Mouse (Mus musculus) A20 (cell line): ENCODE results near the gene Fbln5.

Source experiments
- DNase-seq: peaks from one replicate; pipeline ENCODE4 v3.0.0-alpha.2; 2011; ENCODE audit warnings: low read depth, low spot score

Fbln5 gene

DNA sequence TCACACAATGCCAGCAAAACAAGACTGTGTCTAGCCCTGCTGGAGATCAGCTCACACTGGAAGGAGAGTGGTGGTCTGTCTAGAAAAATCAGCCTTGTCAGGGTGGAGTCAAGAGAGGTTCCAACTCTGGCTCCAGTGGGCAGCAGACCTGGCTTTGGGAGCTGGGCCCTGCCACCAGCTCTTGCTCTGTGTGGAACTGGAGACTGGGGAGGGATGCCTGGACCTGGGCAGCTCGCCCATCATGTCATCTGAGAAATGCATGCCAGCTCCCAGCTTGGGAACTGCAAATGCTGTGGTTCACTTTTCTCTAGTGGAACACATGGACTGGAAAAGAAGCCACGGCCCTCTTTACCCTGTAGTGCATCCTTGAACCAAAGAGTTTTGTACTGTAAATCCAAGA lies 8.3 kb downstream of the Fbln5 start:
- no peak for DNase-seq

DNA sequence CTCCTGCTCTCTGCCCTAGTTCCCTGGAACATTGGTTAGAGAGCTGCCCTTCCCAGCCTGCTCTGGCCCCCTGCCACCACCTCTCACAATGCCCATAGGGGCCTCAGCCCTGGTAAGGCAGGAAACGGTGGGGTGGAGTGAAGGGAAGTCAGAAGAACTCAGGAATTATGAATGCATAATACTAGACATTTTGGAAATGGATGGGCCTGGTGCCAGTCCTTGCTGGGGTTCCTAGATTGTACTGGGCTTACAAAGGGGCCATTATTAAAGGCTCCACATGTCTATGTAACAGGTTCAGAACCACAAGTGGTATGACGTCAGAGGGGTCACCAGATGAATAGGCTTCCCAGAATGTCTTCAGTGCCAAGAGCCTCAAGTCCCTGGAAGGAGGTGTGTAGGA lies 11.5 kb downstream of the Fbln5 start:
- DNase-seq = no peak

DNA sequence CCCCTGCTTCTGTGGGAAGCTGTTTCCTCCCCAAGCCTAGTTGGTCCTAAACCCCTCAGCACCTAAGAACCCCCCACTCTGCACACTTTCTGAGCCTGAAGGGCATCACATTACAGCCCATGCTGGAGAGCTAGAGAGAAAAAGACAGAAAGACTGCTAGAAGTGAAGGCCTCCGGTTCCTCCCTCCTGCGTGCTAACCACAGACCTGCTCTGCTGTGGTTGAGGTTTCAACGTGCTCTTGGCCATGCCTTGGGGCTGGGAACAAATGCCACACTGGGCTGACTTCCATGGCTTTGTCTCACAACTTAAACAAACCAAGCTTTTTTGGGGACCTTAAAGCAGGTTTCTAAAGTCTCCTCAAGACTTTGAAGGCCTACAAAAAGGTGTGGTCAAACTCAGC lies 16.4 kb downstream of the Fbln5 start:
- no peak for DNase-seq

DNA sequence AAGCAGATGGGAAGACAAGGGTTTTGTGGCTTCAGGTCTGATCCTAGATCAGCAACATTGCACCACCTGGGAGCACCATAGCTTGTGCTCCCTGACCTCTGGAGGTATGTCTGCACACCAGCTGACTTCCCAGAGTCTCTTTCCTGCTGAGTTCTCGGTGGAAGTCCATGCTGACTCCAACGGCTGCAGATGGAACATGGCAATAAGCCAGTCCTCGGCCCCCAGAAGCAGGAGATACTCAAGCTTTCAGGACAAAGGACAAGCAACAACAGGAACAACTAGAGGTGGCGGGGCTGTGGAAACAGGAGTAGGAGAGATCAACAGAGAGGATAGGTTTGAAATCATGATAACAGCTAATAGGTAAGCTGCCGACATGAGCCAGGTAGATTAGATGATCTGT lies 17.1 kb downstream of the Fbln5 start:
- no peak for DNase-seq

DNA sequence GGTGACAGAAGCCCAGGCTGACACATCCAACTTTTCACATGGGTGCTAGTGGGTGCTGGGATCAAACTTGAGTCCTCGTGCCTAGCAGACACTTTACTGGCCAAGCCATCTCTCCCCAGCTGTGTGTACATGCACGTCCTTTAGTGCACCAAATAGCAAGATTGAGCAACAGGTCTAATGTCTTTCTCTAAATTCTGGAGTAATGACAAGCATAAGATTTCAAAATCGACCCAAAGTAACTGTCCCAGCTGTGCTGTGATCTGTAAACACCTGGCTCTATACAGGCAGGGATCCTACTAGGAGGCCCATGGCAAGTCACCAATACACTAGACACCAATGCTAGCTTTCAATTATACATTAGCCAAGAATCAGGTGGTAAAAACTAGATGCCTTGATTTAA lies 17.8 kb downstream of the Fbln5 start:
- no peak for DNase-seq

DNA sequence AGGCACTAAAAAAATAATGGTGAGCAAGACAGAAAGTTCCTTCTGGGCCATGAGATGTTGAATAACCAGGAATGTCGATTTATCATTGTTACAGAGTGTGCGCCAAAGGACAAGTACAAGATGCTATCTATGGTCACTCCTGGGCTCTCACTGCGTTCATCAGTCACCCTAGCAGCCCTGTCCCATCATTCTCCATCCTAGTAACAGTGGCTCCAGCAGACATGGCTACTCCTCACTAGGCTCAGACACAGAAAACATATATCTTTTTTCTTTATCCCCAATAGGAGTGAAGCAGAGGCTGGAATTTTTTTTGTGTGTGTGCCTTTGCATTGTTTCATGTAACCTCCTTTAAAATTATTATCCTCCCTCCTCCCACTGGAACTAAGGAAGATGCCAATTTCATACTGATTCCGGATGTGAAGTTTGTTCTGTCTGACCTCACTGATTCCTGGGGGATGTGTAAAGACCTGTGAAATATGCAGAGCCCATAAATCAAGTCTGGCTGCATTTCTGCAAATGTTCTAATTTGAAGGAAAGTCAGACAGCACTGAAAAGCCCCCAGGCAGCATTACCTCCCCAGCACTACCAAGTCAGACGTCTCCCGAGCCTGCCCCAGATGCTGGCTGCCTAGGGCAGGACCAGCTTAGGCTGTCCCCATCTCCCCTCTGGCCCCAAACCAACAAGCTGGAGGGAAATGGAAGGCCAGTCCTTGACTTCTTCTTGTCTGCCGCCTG lies 20.5 kb downstream of the Fbln5 start:
- no peak for DNase-seq

DNA sequence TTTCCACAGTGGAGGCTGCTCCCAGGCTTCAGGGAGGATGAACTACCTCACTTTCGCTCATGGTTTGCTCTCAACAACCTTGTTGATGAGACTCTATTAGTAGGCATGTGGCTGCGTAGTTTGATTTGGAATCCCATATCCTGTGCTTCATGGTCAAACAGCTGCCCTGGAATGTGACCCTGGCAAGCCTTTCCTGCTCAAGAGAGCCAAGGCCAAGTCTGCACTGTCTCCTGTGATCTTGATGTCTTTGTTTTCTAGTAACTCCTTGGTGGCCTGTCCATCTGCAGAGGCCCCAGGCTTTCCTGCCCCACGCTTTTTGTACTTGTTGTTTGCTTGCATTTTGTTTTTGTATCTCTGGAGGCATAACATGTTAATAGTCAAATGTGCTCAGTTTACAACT lies 24.4 kb downstream of the Fbln5 start:
- DNase-seq = no peak

DNA sequence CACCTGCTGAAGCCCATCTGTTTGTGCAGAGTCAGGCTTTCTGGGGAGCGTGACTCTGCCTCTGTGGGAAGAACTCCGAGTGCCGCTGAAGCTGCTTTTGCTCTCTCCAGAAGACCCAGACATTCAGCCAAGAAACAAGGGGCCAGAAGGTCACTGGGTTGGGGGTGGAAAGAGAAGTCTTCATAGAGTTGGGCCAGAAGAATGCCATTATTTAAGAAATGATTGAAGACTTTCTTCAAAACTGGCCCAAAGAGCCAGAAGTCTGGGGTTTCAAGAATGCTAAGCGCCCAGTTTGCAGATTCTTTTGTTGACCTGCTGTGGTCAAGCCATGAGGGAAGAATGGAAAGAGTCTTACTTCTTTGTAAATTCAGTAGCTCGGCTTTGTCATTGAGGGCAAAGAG lies 25.6 kb downstream of the Fbln5 start:
- DNase-seq = no peak

DNA sequence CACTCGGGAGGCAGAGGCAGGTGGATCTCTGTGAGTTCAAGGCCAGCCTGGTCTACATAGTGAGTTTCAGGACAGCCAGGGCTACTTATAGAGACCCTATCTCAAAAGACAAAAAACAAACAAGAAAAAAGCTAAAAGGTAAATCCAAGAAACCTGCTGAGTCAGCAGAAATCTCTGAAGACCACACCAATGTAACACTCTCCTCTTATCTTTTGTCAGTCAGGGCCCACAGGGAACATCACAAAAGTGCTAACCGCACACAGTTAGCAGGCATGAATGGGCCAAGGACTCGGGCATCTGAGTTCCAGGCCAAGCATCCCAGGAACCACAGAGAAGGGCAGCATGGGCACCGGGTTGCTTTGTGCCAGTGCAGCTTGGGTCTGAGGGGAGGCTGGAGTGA lies 26.2 kb downstream of the Fbln5 start:
- no peak for DNase-seq

DNA sequence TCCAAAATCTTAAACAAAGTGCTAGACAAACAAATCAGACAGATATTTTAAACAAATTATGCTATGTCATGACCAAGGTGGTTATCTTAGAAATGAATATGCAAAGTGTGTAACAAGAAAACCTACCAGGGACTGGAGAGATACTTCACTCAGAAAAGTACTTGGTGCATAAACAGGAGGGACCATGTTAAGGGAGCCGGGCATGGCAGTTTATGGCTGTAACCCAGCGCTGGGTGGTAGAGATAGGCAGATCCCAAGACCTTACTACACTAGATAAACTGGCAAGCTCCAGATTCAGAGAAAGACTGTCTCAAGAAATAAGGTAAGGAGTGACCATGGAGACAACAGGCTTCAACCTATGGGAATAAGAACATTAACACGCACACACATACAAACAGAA lies 29.1 kb downstream of the Fbln5 start:
- no peak for DNase-seq

DNA sequence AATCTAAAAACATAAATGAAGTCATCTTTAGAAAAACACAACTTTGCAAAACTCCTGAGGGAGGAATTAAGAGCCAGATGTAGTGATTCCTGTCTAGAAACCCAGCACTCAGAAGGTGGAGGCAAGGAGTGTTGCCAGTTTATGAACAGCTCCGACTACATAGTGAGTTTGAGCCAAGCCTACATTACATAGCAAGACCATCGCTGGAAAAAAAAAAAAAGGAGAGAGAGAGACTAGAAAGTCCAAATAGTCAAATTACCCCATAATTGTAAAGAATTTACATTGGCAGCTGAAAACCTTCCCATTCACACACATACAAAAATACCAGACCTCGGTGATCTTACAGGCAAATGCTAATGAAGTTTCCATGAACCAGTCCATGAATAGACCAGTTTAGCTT lies 29.6 kb downstream of the Fbln5 start:
- DNase-seq = no peak

DNA sequence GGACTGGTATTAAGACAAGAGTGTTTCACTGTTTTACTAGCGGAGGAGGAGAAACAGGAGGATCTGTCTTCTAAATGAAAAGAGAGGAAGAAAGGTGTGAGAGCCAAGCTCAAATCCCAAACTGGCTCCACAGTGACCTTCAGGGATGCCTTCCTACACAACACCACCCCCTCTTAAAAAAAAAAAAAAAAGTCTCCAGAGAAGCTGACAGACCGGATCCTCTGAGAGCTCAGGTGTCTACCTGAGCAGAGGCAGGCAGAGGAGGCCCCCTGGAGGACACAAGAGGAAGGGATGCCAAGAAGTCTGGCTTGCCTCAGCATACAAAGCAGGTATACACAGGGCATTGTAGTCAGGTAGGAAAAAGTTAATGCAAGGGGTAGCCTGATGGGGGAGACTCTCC lies 36.1 kb downstream of the Fbln5 start:
- peak; percentile 38 for DNase-seq

DNA sequence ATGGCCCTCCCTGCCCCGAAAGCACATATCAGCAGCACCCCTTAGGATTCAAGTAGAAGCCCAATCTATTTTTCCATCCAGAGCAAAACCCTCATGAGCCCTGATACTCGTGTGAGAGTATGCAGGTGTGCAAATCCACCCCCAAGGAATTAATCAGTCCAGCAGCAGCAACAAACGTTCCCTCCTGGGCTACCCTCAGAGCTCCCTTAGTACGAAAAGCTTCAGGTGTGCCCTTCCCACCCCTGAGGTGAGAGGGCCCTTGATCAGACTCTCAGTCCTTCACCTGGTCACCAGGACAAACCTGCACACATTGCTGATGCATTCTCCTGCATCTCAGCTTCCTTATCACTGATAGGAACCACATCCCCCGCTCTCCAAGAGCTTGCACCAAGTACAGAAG lies 37.9 kb downstream of the Fbln5 start:
- no peak for DNase-seq

DNA sequence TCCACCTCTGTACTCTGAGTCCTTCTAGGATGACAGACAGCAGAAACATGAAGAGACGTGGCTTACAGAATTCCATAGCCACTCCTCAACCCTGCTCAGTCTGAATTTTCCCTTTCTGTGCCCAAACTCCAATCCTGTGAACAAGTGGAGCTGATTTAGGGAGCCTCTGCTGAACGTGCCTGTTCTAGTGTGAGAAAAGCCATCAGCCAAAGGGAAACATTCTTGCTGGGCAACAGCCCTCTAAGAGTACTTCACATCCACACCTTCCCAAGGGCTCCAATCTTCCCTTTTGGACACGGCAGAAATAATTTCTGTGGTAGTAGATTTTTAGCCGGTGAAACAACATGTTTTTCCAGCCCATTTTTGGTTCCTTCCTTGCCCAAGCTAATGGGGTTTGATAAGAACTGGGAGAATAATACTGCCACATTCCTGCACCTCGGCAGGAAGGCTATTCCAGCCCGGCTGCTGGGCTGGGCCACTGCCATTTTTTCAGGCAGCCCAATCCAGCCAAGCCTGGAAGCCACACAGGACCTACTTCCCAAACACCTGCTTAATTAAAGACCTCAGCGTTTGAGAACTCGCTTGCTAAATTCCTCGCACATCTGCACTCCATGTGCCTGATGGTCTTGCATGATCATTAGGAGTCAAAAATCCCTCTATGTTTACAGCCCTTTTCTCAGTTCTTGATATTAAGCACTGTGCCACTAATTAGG lies 41.1 kb downstream of the Fbln5 start:
- DNase-seq = no peak

DNA sequence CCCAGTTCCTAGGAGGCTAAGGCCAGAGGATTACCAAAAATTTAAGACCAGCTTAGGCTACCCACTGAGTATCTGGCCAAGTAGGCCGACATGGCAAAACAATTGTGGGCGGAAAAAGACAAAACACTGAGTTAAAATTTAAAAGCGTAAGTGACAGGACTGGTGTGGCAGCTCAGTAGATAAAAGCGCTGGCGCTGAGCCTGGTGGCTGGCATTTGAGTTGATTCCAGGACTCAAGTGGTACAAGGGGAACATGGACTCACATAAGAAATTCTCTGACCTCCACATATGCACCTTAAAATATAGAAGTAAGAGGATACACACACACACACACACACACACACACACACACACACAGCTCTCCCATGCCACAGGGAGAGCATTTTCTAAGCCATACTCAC lies 42.5 kb downstream of the Fbln5 start:
- no peak for DNase-seq

DNA sequence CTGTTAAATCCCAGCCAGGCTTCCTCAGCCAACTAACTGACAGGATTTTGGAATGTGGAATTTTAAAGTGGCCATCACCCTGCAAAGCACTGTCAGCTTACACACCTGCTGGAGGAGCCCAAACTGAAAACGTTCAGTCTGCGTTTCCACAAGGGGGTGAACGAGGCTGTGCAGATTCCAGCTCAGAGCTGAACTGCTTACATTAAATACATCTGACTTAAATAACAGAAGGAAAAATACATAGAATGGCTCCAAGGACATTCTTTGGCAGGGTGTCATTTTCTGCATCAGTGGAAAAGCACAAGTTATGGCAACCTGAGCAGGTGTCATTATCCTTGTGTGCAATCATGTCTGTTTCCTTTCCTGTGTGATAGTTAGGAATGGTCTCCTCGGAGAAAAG lies 44.7 kb downstream of the Fbln5 start:
- no peak for DNase-seq

DNA sequence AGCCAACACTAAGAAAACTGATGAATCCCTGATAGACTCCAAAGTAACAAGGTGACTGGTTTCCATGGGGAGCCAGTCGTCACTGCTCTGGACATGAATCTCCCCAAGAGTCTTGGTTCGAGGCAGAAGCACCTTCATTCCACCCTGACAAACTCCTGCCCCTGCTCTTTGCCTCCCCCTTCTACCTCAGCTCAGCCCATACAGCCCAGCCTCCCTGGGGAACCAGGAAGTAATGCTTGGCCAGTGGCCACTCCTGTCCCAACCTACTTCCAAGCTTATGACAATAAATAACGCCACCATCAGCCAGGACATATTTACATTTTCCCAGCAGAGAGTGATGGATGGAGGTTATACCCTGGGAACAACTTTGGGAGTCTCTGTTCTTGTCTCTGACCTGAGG lies 45.9 kb downstream of the Fbln5 start:
- DNase-seq = no peak

DNA sequence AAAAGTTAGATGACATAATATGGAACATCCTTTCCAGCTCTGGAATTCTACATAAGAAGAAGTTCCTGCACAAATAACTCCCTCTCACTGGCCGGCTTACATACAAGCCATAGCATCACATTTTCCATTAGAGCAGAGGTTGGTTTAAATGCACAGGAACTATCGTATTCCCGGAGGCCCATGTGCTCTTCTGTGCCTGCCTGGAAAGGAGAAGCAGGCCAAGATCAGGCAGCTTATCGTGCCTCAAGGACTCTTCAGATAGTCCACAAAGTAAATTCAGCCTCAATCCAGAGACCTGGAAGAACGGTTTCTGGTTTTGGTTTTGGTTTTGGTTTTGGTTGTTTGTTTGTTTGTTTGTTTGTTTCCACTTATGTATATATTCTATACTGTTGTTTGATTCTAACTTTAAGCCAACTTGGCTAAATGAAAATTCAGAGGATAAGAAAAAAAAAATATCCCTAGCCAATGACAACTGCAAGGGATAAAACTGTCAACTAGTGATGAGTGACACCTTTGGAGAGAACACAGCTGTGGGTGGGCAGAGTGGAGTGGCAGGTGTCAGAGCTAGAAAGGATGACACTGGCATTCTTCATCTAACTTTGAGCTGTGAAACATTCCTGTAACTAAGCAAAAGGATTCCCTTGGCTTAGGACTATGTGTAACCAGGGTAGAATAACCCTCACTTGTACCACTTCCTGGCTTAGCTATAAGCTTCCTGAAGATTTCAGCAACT lies 48.4 kb downstream of the Fbln5 start:
- no peak for DNase-seq

DNA sequence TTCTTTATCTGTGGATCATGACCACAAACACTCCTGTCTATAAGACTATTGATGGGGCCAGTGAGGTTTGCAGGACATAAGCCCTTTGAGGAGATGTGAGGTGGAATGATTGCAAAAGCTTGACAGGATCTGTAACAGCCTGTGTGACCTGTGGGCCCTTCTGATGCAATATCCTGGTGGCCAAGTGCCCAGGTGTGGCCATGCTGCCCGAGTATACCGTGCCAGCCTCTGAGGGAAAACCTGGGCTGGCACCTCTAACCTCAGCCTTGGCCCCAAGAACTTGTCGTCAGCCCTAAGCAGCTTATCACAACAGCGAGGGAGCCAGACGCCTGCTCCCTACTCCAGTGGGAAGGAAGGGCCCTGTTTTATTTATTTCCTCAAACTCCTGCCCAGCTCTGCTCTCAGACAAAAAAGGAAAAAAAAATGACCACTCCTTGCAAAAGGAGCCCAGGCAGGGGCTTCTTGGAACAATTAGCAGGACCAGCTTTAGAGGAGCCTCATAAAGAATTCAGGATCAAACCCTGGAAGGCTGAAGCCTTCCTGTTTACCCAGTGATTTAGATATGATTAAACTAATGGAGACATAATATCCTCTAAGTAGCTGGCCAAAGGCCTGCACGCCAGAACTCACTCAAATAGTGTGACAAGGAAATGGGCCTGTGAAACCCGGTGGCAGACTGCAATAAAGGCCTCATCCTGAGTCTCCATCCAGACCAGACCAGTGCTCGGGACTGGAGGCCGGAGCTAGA lies 51.4 kb downstream of the Fbln5 start:
- no peak for DNase-seq

DNA sequence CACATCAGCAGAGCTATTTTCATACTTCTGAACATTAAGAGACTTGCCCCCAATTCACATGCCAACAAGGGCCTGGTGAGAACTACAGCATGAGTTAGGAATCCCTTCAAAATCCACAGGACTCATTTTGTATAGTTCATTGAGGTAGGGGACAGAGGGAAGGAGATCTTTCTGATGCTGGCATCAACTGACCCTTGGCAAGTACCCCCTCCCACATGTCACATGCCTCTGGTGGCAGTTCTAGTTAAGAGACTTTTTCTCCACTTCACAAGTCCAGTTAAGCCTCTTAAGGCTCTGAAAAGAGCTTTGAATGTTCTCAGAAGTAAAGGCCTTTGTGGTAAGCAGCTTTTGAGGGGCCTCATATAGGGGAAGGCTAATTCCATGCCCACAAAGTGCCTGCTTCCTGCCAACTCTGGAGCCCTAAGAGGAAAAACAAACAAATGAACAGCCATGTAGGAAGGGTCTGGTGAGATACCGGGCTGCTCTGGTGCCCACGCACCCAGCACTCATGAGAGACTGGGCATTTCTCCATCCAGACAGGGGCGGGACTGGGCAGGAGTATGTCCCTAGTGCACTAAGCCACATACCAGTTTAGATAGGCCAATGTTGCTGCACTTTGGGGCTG lies 52.5 kb downstream of the Fbln5 start:
- no peak for DNase-seq

DNA sequence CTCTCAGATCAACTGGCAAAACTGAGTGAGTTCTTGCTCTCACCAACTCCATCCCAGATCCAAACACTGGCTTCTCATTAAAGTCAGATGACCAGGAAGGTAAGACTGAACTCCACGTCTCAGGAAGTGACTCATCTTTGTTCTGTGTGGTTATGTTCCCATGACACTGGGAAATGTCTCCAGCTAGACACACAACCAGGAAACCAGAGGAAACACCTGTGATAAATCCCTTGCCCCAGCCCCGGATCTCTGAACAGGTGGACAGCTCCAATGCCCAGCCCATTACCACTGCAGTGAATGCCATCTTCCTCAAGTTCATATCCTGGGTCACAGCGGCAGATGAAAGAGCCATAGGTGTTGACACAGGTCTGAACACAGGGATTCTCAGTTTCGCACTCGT lies 54.0 kb downstream of the Fbln5 start:
- DNase-seq = no peak

DNA sequence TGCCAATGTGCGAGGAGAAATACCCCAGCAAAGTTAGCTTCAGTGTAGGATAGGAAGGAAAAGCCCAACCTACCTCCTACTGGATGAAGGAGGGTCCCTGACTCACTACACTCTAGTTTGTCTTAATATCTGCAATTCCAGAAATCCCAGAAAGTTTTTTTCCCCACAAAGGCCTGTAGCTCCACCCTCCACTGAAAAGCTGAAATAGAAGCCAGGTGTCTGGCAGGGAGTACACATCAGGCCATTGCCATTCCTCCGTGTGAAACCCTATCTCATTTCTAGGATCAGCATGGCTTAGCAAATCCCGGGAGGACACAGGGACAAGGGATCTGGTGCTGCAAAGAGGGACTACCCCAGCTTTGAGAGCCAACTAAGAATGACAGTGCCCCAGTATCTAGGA lies 55.8 kb downstream of the Fbln5 start:
- no peak for DNase-seq
